Mouse (Mus musculus): ENCODE results near the gene Creb1.
"Not testable (repeated sequence)": the region's sequence is repeated elsewhere in the genome, so short reads cannot be mapped to it uniquely, and the experiment has no call there.

Gene Creb1

GRCm38 (mm10) chr1:64538837-64539367 lies 6.5 kb downstream of the Creb1 start:
- no peak for DNase-seq (ENCODE audit: low spot score in 2 of 2)

- DNase-seq (ENCODE audit: low spot score in 2 of 2), result no peak
These were observed 11.3 kb downstream of the Creb1 start for GRCm38 (mm10) chr1:64543750-64544149.

- DNase-seq (ENCODE audit: low spot score in 2 of 2), result no peak
These were observed 13.6 kb downstream of the Creb1 start for GRCm38 (mm10) chr1:64546070-64546469.

DNA sequence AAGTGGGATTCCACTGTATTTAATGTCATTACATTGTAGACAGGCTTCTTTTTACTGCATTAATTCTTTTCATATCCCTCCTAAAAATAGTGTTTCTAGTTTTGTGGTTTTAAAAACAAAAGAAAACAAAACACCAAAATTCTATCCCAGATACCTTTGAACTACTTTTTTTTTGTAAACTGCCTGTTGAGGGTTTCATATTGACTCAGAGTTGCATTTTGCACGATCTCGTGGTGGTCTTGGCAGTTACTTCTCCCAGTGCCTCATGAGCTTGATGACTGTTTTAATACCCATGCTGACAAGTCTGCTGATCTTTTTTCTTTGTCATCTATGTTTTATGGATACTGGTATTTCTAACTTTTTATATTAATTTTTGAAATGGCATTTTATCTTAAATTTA lies 16.9 kb downstream of the Creb1 start:
- no peak for DNase-seq (ENCODE audit: low spot score in 2 of 2)

- DNase-seq (ENCODE audit: low spot score in 2 of 2), result no peak
These were observed 19.5 kb downstream of the Creb1 start for GRCm38 (mm10) chr1:64551908-64552307.

DNA sequence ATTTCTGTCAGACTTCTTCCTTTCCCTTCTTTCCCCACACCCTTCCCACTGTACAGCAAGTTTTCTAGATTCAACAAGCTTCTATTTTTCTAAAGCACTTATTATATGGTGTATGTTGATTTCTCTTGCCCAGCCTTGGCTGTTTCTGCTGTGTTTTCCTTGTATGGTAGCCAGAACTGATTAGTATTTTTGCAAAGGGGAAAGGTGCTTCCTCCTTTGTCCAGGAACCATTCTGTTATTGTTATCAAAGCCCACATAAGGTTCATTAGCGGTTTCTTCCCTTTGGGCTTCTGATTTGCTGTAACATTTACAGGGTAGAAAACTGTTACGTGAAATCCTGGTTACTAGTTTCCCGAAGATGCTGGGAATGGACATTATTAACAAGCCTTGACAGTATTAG lies 27.7 kb downstream of the Creb1 start:
- no peak for DNase-seq (ENCODE audit: low spot score in 2 of 2)

DNA sequence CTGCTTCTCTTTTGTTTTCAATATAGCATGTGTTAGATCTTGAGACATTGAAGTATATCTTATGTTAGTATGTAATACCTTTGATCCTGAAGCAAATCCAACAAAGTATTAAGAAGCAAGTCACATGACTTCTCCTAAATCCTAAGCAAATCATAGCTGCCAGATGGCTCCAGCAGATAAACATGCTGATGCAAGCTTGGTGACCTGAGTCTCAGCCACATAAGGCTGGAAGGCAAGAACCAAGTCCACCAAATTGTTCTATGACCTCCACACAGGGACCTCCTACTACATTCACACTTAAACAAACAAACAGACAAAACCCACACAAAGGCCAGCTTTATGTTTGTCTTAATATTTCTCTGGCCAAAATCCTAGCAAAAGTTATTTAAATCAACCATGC lies 35.8 kb downstream of the Creb1 start:
- DNase-seq (ENCODE audit: low spot score in 2 of 2), result no peak

GRCm38 (mm10) chr1:64576022-64576421 lies 43.6 kb downstream of the Creb1 start:
- no peak for DNase-seq (ENCODE audit: low spot score in 2 of 2)

GRCm38 (mm10) chr1:64576732-64577131 lies 44.3 kb downstream of the Creb1 start:
- no peak for DNase-seq (ENCODE audit: low spot score in 2 of 2)

DNA sequence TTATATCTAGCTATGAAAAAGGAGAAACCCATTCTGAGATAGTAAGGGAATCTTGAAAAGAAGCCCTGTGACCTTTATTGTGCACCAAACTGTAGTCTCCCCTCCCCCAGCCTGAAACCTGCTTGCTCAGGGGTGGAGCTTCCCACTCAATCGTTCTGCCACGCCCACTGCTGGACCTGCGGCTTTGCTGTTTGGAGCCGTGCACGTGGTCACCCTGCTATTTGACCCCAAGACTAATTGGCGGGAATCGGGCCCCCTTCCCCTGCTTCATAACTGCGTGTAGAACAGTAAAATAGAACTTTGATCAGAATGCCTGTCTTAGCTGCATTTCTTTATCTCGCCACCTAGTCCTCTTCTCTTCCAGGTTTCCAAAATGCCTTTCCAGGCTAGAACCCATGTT lies 45.5 kb downstream of the Creb1 start:
- DNase-seq (ENCODE audit: low spot score in 2 of 2), result not testable (repeated sequence)

- DNase-seq (ENCODE audit: low spot score in 2 of 2), result no peak
These were observed 46.4 kb downstream of the Creb1 start for GRCm38 (mm10) chr1:64578801-64579200.

DNA sequence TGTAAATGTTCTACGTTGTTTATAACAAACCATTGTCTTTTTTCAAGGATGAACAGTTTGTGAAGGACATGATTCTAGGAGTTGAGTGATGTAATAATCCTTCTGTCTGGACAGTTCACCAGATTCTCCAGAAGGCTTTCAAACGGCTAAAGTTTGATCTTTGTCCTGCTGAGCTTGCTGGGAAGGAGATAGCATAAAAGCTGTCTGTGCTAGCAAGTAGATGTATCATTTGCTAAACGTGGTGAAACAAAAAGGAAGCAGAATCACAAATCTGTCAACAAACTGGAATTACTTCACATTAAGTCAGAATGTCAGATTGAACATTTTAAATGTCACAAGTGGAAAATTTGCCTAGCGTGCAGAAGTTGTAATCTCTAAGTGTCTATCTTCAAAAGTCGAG lies 66.5 kb downstream of the Creb1 start:
- DNase-seq (ENCODE audit: low spot score in 2 of 2), result no peak

- DNase-seq (ENCODE audit: low spot score in 2 of 2), result no peak
These were observed 68.1 kb downstream of the Creb1 start for GRCm38 (mm10) chr1:64600413-64601077.

DNA sequence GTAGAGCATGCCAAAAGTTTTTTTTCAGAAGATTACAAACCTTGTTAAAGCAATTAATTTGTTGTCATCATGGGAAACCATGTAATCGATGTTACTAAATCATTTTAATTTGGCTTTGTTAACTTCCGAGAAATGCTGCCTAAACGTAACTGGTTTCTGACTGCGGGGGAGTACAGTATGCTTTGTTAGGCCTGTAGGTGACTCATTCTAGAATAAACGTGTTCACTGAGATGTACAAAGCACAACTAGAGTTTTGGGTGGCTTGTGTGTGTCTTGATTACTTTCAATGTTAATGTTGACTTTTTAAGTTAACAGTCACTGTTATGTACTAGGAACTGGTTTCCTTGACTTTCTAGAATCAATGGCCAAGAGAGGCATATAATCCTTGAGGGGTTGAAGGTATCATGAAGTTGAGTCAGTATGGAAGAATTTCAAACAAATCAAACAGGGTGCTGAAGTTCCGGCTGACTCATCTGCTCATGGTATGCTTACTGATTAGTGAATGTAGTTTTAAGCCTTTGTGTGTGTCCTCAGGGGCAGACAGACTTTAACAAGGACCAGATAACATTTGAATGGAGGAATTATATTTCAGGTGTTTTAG lies 68.9 kb downstream of the Creb1 start:
- no peak for DNase-seq (ENCODE audit: low spot score in 2 of 2)

DNA sequence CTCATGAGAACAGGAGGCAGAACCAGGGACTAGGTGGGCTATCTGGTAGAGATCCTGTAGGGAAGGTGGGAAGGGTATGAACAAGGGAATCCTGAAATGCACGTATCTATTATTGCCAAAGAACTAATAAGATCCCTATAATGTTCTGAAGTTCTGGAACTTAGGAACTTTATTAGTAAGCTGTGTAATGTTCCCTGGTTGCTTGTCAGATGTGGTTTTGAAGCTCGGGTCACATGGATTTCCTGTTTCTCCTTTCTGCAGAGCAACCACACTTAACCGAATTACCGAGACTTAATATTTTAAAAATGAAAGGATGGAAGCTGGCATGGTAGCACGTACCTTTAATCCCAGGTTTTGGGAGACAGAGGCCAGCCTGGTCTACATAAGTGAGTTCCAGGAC lies 70.9 kb downstream of the Creb1 start:
- DNase-seq (ENCODE audit: low spot score in 2 of 2), result no peak

- no peak for DNase-seq (ENCODE audit: low spot score in 2 of 2)
These were observed 76.7 kb downstream of the Creb1 start for GRCm38 (mm10) chr1:64609145-64609544.

GRCm38 (mm10) chr1:64609976-64610375 lies 77.5 kb downstream of the Creb1 start:
- DNase-seq (ENCODE audit: low spot score in 2 of 2), result no peak

GRCm38 (mm10) chr1:64614311-64614710 lies 81.9 kb downstream of the Creb1 start:
- no peak for DNase-seq (ENCODE audit: low spot score in 2 of 2)

DNA sequence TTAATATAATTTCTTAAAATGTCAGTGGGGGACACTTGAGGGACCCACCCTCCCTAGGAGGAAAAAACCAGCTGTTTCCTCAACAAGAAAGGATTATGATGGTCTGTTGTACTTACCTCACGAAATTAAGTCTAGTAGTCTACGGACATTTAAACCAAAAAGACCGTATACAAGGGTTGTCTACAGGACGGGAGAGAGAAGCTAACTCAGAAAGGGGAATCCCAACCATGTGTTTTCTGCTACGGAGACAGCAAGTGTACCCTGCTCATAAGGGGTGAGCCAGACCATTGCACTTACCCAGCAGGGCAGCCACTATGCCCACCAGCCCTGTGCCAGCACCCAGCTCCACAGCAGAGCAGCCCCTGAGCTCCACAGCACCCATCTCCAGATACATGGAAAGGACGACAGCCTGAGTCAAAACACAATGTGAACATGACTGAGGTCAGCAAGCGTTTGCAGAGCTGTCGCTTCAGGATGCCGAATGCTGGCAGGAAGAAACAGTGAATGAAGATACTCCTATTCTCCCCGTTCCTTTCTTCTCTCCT lies 82.4 kb downstream of the Creb1 start:
- DNase-seq (ENCODE audit: low spot score in 2 of 2), result no peak

DNA sequence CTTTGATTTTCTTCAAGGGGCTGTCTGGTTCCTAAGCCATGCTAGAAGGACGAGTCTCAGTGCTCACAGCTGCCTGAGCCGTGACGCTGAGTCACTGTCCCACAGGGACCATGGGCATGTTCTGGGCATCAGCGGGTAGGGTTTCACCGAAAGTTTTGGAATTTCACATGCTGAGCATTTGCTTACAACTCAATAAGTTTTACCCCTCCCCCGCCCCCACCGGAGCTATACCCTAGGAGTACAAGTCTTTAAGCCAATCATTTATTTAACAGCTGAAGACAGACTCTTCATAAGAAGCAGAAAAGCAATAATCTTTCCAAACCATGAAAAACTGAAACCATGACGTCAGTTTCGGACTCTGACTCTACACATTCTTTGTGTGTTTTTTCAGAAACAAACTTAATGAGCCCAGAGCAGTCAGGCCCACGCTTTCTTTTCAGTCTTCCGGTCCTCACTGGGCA lies 83.1 kb downstream of the Creb1 start:
- DNase-seq (ENCODE audit: low spot score in 2 of 2), result no peak

GRCm38 (mm10) chr1:64616076-64616475 lies 83.6 kb downstream of the Creb1 start:
- no peak for DNase-seq (ENCODE audit: low spot score in 2 of 2)

- DNase-seq (ENCODE audit: low spot score in 2 of 2), result no peak
These were observed 84.1 kb downstream of the Creb1 start for GRCm38 (mm10) chr1:64616531-64616880.

Data from right cerebral cortex, postnatal 36 days (tissue).